Mouse (Mus musculus) layer of hippocampus, adult 2 months (tissue): Measurements from ENCODE around the gene Ppard. TPM values are rescaled to one million over a fixed set of nuclear protein-coding genes. Genes with fewer than 3 reads are reported as not detected.
A peak's percentile ranks its signal among the peaks of the same experiment; 100 is the strongest.

Source experiments
- DNase-seq, 2 experiments: peaks; one replicate each; pipeline ENCODE4 v3.0.0; 2022; ENCODE audit warnings: low spot score in 2 of 2
- H3K27ac ChIP-seq: fragments of 200-600 bp; 2 replicates; pipeline ENCODE4 v1.8.1; 2022
- H3K4me3 ChIP-seq: fragments of 200-600 bp; 2 replicates; pipeline ENCODE4 v1.8.1; 2022; ENCODE audit warnings: mild to moderate bottlenecking
- CTCF ChIP-seq: fragments of 200-600 bp; conservative IDR thresholded peaks from 2 replicates; pipeline ENCODE4 v1.8.1; 2022; ENCODE audit warnings: antibody characterized with exemption, mild to moderate bottlenecking, moderate library complexity
- total RNA-seq, 2 experiments: library from RNA; stranded (reverse); gene quantifications; 2 replicates each; pipeline ENCODE4 v1.2.3; 2021

The Ppard gene
- total RNA-seq, 2 experiments from 2014 or later: 22.1 to 23.0 TPM

DNA sequence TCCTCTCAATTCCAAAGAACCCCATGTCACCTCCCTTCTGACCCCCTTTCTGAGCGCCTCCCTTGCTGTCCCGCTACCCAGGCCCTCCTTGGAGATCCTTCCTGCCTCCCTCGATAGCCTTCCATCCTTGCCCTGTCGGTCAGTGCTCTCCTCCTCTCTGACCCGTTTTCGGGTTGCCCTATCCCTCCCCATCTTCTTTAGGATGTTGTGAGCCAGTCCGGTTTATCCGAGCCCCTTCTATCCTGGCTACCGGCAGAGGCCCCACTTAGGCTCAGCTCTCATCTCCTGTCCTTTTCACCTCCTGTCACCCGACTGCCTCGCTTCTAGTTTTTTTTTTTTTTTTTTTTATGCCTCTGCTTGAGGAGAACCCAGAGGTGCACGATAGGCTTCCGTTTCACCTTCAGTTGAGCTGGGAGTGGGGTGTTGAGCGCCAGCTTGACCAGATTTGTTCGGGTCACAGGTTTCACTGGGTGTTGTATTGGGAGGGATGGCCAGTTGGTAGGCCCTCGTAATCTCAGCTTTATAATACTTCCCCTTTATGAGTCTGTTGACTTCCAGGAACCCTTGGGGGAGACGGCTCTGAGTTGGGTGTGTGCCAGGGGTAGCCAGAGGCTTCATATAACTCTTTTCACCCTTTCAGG is 711 bp downstream of the Ppard start:
- DNase-seq: no peak
- TF ChIP-seq CTCF: no peak
- peak overlapping the region; percentile 95 for H3K27ac ChIP-seq
- peak overlapping the region; percentile 97 for H3K4me3 ChIP-seq

DNA sequence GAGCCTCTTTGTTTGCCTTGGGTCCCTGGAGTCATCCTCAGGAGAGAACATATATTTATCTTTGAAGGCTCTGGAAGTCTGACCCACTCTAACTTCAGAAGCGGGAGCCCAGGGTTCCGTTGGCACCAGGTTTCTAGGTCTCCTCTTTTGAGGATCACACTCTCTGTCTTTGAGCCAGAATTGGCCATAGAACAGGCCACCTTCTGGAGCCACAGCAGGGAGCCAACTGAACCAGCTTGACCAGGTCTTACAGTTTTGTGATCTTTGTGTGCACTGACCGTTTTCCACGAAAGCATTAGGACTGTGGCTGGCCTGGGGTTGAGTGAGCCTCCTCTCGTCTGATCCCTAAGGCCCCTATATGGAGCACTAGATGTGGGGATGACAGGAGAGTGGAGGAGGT is 2.1 kb downstream of the Ppard start:
- Histone ChIP-seq H3K4me3 (no peak overlapping the region; the same call in 1 of the 2 replicates), H3K27ac (no peak overlapping the region)
- DNase-seq: no peak
- no peak for TF ChIP-seq CTCF

- Histone ChIP-seq H3K27ac (peak overlapping the region; percentile 73), H3K4me3 (no peak overlapping the region)
- TF ChIP-seq CTCF: no peak
- no peak for DNase-seq
Observed at GRCm38 (mm10) chr17:28235982-28236635, 3.6 kb downstream of the Ppard start.

- Histone ChIP-seq H3K27ac (peak overlapping the region; percentile 73; the same call in 1 of the 2 replicates), H3K4me3 (no peak overlapping the region)
- no peak for DNase-seq
- no peak for TF ChIP-seq CTCF
Observed at GRCm38 (mm10) chr17:28236636-28237015, 4.1 kb downstream of the Ppard start.

DNA sequence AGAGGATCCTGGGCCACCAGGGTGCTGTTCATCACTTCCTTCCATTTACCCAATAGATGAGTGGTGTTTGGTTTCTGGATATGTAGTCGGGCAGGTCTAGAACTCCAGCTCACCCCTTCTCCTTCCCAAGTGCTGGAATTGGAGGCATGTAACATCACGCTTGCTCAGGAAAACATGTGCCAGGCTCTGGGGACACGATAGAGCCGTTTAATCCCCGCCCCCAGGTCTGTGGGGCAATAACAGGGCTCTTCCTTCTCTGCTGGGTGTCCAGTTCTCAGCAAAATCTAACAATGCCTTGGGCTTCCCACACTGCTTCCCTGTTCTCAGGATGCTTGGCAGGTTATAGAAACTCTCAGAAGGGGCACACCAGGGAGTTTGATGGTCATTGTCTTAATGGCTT is 4.9 kb downstream of the Ppard start:
- no peak for DNase-seq
- no peak for TF ChIP-seq CTCF
- Histone ChIP-seq H3K27ac (peak overlapping the region; percentile 73; the same call in 1 of the 2 replicates), H3K4me3 (no peak overlapping the region)

DNA sequence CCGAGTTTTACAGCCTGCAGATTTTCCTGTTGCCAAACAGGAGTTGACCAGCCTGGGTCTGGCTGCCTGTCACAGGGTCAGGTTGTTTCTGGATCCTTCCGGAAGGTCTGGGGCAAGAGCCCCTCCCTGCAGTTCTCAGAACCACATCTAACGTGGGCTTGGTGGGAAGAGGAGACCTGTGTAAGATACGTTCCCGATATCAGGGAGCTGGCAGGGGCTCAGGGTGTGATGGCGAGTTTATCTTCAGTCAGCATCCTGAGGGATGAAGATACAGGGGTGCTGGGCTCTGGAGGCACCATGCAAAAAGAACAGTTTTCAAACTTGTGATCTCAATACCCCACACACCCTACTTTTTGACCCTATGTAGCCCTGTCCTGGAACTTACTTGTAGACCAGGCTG is 5.4 kb downstream of the Ppard start:
- no peak for TF ChIP-seq CTCF
- Histone ChIP-seq H3K27ac (peak overlapping the region; percentile 43), H3K4me3 (no peak overlapping the region)
- DNase-seq: no peak

GRCm38 (mm10) chr17:28240846-28241245 is 8.3 kb downstream of the Ppard start:
- no peak for TF ChIP-seq CTCF
- H3K27ac ChIP-seq: no peak overlapping the region
- no peak overlapping the region for H3K4me3 ChIP-seq
- DNase-seq: no peak

DNA sequence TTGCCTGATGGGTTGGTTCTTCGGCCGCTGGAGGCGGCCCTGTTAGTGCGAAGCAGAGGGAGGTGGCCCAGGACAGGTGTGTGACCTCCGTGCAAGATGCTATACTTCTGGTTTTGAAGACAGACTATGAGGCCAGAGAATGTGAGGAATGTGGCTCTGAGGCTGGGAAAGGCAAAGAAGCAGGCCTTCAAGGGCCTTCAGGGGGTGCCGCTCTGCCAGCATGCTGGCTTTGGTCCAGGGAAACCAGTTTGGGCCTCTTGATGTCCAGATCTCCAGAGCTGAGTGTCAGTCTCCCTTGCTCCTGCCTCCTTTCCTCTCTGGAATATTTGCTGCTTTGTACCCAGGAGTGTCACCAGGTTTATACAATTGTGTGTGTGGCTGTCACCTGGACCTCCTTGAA is 9.8 kb downstream of the Ppard start:
- Histone ChIP-seq H3K4me3 (no peak overlapping the region), H3K27ac (no peak overlapping the region)
- TF ChIP-seq CTCF: no peak
- DNase-seq: no peak

- TF ChIP-seq CTCF: no peak
- Histone ChIP-seq H3K27ac (peak overlapping the region; percentile 51; the same call in 1 of the 2 replicates), H3K4me3 (no peak overlapping the region)
- DNase-seq: no peak
Observed at GRCm38 (mm10) chr17:28244214-28244613, 11.7 kb downstream of the Ppard start.

- 0 out of 2 replicates have a peak, but pooled peaks have one; percentile 6 for TF ChIP-seq CTCF
- H3K27ac ChIP-seq: peak overlapping the region; percentile 51; the same call in 1 of the 2 replicates
- no peak overlapping the region for H3K4me3 ChIP-seq
- no peak for DNase-seq
Observed at GRCm38 (mm10) chr17:28244714-28245113, 12.2 kb downstream of the Ppard start.

DNA sequence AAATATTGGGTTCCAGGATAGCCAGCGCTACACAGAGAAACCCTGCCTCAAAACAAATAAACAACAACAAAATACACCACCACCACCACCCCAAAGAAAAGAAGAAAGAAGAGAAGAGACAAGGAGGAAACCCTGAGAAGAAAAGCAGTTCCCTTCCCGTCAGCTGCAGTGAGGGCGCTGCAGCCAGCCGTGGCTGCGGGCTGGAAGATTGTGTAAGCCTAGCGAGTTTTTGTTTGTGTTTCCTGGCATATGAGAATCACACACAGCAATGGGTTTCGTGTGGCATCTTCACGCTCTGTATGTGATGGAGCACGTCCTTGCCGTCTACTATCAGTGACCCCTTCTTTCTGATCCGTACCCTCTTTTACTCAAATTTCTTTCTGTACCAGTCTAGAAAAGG is 14.1 kb downstream of the Ppard start:
- Histone ChIP-seq H3K4me3 (no peak overlapping the region), H3K27ac (peak overlapping the region; percentile 39; the same call in 1 of the 2 replicates)
- DNase-seq: no peak
- no peak for TF ChIP-seq CTCF

DNA sequence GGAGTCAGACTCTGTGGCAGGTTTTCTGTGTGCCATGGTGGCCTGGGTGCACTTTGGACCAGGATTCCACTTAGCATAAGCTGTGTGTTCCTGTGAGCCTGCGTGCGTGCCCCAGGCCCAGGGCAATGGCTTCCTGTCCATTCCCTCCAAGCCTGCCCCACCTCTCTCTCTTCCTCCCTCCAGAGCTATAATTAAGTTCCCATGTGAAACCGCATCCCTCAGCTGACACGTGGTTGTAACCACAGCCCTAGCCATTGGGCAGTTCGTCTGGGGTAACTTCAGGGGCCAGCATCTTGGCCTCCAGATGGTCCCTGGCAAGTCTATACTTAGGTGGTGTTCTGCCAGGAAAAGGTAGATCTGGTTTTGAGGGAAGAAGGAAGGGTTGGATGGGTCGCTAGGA is 15.1 kb downstream of the Ppard start:
- TF ChIP-seq CTCF: no peak
- Histone ChIP-seq H3K4me3 (no peak overlapping the region), H3K27ac (no peak overlapping the region; the same call in 1 of the 2 replicates)
- no peak for DNase-seq

DNA sequence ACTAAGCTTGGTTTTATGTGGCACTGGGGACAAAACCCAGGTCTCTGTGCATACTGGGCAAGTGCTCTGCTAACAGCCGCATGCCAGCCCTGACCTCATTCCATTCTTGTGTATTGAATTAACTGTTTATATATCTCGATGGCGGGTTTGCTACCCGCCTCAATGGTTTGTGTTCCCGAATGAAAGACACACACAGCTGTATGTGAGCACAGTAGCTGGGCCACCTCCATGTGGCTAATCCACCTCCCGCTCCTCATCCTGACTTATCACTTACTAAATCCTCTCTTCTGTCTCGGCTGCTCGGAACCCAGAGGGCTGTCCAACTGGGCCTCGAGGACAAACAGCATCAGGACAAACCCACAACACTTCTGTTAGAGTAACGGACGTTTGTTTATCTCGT is 16.6 kb downstream of the Ppard start:
- H3K27ac ChIP-seq: no peak overlapping the region
- TF ChIP-seq CTCF: no peak

More for the DNA sequence above, 16.6 kb downstream of the Ppard start:
- H3K4me3 ChIP-seq: no peak overlapping the region
- no peak for DNase-seq
